Mouse (Mus musculus) NIH3T3 (cell line): ENCODE data around the gene Ano1.
A peak's percentile ranks its signal among the peaks of the same experiment; 100 is the strongest.

Experiments used
- DNase-seq: peaks from one replicate; pipeline ENCODE4 v3.0.0-alpha.2; 2012; ENCODE audit warnings: low read depth

Gene Ano1

GRCm38 (mm10) chr7:144634875-144635274, 116.9 kb downstream of the Ano1 start:
- no peak for DNase-seq

GRCm38 (mm10) chr7:144634450-144634849, 117.3 kb downstream of the Ano1 start:
- DNase-seq: no peak

DNA sequence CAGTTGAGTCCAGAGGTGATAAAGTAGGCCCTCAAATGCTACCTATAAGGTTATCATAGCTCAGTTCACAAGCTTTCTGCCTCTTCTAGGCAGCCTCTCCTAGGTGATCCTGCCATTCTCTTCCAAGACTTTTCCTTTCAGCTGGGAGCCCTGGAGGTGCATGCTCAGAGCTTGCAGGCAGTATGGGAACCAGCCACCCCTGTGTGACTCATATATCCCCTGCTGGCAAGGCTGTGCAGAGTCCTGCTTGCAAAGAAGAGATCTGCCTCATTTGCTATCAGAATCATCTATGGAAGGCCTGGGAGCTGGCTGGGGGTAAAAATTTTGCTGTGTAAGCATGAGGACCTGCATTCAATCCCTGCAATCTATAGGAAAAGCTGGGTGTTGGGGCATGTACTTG, 119.5 kb downstream of the Ano1 start:
- DNase-seq: peak; percentile 52

DNA sequence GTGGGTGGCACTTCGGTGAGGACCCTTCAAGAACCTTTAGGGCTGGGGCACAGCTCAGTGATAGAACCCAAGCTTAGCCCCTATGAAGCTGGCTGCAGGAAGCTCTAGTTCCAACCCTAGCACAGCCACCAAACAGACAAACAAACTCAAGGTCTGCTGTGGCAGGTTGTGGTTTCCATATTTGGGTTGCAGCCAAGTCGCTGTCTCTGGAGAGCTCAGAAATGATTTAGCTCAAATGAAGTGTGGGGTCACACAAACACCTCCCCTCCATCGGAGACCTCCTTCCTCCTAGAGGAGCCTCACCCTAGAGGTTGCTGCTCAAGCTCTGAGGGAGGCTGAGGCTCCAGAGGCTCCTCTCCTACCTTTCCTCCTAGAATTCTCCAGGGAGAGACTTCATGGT, 121.2 kb downstream of the Ano1 start:
- peak; percentile 13 for DNase-seq

DNA sequence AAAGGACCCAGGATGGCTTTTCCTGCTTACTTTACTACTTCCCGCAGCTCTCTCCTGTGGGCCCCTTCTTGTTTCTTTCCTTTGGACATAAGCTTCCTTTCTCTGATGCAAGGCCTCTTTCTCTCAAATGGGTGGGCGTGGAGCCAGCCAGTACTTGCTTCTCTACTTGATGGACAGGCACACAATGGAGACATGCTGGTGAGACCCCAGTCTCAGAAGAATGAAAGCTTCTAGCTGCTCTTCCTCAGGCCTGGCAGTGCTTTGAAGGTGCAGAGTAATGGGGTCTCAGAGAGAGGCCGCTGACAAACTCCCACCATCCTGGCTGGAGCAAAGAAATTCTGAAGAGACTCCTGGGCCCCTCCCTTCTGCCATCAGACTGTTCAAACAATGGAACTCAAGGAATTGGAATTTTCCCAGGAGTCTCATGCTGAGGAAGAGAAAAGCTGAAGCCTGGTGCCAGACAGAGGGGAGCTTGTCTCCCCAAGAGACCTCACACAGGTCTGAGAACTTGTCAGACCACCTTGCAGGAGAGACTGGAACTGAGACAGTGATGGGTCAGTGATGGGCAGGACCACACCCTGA, 123.3 kb downstream of the Ano1 start:
- peak; percentile 14 for DNase-seq

- no peak for DNase-seq
Observed at GRCm38 (mm10) chr7:144627606-144628333, 124.0 kb downstream of the Ano1 start.

DNA sequence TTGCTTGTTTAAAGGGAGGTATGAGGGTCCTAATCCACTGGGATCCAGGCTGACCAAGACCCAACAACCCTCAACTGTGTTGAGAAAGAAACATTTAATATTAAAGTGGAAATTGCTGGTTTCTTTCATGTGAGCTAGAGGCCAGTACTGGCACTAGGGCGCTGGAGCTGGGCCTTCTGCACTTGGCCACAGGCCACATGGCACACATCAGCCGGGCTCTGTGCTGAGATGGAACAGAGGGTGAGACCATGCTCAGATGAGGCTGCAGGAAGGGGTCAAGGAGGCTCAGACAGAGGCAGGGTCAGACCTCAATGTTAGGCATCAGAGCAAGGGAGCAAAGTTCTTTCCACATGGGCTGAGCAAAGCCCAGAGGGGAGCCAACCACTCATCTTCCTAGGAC, 125.7 kb downstream of the Ano1 start:
- no peak for DNase-seq

- peak; percentile 48 for DNase-seq
Observed at GRCm38 (mm10) chr7:144620721-144621681, 130.8 kb downstream of the Ano1 start.

GRCm38 (mm10) chr7:144620315-144620714, 131.5 kb downstream of the Ano1 start:
- DNase-seq: no peak

GRCm38 (mm10) chr7:144615343-144615742, 136.4 kb downstream of the Ano1 start:
- no peak for DNase-seq

DNA sequence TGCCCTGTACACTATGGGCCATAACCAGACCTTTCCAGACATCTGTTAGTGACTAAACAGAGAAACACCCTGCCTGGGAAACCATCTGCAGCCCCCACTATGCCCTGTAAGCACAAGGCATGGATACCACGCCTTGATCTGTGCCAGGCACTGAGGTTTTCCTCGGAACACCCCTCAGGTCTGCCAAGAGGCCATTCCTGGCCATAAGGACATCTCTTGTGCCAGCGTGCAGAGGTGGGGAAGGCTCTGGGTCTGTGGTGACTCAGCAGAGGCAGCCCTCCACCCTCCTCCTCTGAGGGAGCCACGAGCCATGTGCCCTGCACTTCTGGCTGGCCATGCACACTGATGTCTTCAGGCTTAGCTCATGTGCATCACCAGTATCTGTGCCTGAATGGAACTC, 138.9 kb downstream of the Ano1 start:
- peak; percentile 54 for DNase-seq

- DNase-seq: peak; percentile 6
Observed at GRCm38 (mm10) chr7:144612351-144612750, 139.4 kb downstream of the Ano1 start.

- DNase-seq: no peak
Observed at GRCm38 (mm10) chr7:144611595-144611994, 140.2 kb downstream of the Ano1 start.

DNA sequence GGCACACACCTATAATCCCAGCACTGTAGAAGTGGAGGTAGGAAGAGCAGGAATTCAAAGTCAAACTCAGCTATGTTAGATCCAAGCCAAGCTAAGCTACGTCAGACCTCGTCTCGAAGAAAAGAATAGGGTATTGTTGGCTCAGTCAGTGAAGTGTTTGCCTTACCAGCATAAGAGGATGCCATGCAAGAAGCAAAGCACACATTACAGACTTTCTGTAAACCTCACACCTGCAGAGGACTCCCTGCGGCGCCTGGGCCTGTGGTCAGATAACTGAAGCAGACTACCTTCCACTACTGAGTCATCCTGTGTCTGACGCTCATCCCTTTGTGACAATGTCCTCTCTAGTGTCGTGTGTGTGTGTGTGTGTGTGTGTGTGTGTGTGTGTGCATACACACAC, 142.2 kb downstream of the Ano1 start:
- DNase-seq: no peak

DNA sequence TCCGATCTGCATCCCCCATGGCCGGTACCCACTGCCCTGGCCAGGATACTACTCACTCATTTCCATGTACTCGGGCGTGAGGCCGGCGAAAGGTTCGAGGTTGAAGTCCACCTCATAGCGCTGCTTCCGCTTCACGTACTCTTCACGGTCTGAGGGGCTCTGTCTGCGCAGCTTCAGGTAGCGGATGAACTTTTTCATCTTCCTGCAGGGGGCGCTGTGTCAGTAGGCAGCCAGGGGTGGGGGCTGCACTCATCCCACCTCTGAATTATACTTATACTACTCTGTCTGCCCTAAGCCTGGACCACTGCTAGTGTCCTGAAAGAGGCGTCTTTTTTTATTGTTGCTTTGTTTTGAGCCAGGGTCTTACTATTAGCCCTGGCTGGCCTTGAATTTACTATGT, 143.9 kb downstream of the Ano1 start:
- DNase-seq: no peak

DNA sequence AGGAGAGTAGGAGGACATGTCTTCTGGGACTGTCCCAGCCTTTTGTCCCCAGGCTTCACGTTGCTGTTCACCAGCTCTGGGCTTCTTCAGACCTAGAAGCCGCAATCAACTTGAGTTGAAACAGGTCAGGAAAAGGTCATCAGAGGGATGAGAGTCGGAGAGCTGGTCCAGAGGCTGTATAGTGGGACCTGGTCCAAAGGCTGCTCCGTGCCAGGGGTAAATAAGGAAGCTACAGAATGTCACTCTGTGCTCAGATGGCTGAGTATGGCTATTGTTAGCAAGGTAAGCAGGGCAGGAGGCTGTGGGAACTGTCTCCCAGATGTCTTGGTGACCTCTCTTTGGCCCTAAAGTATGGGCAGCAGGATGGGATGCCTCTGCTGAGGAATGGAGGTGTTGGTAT, 147.0 kb downstream of the Ano1 start:
- no peak for DNase-seq

- peak; percentile 21 for DNase-seq
Observed at GRCm38 (mm10) chr7:144604291-144604690, 147.5 kb downstream of the Ano1 start.

DNA sequence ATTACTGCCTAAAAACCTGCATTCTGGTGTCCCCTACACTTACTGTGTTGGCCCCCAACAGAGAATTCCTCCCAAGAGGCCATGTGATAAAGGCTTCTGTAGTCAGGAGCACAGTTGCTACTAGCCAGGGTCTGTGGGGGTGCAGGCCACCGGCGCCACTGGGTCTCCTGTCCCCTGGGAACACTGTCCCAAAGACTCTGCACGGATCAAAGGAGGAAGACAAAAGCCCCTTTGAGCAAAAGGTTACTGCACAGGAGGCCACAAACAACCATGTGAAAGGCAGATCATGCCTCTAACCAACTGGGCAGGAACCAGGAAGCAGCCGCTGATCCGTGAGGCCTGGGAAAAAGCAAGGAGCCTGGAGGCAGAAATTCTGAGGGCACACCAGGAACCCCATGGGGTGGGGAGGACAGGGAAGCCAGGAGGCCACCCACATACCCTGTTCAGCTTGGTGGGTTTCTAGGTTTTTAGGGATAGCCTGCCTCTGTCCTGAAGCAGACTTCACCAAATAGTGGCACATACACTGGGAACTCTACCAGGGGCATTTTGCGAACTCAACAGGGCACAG, 151.4 kb downstream of the Ano1 start:
- no peak for DNase-seq

GRCm38 (mm10) chr7:144589508-144589907, 162.3 kb downstream of the Ano1 start:
- DNase-seq: peak; percentile 28

DNA sequence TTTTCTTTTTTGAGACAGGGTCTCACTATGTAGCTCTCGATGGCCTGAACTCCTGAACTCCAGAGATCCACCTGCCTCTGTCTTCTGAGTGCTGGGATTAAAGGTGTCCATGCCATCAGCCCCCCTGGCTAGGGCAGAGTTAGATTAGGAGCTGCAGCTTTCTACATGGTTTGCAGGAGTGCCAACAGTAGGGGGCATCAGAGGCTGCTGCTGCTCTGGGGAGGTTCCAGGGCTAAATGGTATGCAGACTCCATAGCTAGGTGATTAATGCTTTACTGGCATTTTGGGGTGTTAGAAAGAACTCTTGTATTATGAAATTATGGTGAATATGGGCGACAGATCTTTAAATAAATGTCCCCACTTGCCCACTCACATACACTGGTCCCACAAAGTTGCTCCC, 164.5 kb downstream of the Ano1 start:
- peak; percentile 73 for DNase-seq

- DNase-seq: peak; percentile 80
Observed at GRCm38 (mm10) chr7:144585648-144586047, 166.1 kb downstream of the Ano1 start.

DNA sequence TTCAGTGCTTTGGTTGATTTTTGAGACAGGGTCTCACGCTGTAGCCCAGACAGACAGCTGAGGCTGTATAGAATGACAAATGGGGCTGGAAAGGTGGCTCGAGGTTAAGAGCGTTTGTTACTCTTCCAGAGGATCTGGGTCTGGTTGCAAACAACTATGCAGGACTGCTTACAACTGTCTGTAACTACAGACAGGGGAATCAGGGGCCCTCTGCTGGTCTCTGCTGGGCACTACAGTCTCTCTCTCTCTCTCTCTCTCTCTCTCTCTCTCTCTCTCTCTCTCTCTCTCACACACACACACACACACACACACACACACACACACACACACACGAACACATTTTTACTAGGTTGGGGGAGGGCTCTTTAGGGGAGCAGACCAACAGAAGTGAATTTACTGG, 168.2 kb downstream of the Ano1 start:
- DNase-seq: peak; percentile 74
